Mouse (Mus musculus) testis, adult 2 months (tissue): Measurements from ENCODE around the gene Vwce.

Source experiments
- CTCF ChIP-seq: fragments of 200-500 bp; IDR thresholded peaks from 2 replicates; pipeline ENCODE4 v1.5.1; 2012; ENCODE audit warnings: low read depth, mild to moderate bottlenecking, inconsistent platforms, low read length, moderate library complexity; ENCODE audit not compliant: control insufficient read depth, insufficient read depth, insufficient replicate concordance
- POLR2A ChIP-seq: fragments of 200-500 bp; IDR thresholded peaks from 2 replicates; pipeline ENCODE4 v1.6.1; 2012; ENCODE audit warnings: low read depth, mild to moderate bottlenecking, inconsistent platforms, low read length, moderate library complexity; ENCODE audit not compliant: control insufficient read depth

- no peak for TF ChIP-seq POLR2A
- TF ChIP-seq CTCF = no peak
Observed at GRCm38 (mm10) chr19:10701013-10701726, 67.2 kb downstream of the Vwce start.
